Mouse (Mus musculus) effector memory CD4-positive, alpha-beta T cell, adult 7 months (primary cell): ENCODE data around the gene Ung. TPM values are rescaled to one million over a fixed set of nuclear protein-coding genes. Genes with fewer than 3 reads are reported as not detected.

Source experiments
- polyA plus RNA-seq: library from polyadenylated mRNA; unstranded; fragments of 100-300 nt; shearing (Covaris generic); gene quantifications from one replicate; pipeline ENCODE4 v1.2.1, GENCODE M21; 2017

Ung gene
- 3.3 TPM for polyA plus RNA-seq

DNA sequence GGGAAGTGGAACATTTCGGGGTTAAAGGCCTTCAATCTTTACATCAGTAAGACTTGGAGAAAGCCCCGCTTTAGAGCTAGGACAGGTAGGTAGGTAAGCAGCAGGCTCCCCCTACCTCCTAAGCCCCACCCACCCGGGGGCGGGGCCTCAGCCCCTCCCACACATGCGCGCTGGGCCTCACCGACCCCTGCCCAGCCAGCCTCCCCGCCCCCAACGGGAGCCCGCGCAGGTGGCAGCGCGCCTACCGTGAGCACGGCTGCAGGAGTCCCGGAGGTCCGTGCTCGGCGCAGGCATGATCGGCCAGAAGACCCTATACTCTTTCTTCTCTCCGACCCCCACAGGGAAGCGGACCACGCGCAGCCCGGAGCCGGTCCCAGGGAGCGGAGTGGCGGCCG, at the start of gene Ung:
Gene Ung (plus strand): TSS at position 176 of the 395 bp plus-strand sequence.

DNA sequence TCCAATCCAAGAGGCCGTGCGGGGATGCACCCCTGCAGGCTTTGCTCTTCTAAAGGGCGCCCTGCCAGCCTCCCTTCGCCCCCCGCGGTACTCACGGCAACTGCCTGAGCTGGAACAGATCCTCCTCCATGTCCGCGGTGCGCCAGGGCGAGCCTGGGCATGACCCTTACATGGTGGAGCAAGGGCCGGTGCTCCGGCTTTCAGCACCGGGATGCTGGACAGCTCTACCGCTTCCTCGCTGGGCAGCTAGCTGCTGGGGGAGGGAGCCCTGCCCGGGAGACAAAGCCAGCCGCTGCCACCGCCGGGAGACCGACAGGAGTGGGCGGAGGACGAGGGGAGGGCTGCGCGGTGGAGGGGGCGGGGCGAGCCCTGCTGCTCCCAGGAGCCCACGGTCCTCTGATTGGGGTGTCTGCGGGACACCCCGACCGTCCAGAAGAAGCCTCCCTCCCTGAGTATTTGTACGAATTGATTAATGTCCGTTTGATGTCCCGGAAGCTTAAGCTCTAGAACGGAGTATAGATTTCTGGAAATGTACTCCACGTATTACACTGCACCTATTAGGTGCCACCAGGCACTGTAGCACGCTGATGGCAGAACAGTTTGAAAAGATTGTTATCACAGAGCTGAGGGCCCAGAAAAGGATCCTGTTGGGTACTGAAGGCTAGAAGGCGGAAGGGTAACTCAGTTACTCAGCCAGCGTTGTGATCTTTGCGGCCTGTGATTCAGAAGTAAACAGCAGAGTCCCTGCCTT, 39.0 kb upstream of the Ung start, which contains the start of gene Svop:
Gene Svop (minus strand): TSS at position 514 of the 751 bp plus-strand sequence.

GRCm38 (mm10) chr5:114127374-114128349, 2.5 kb upstream of the Ung start, which contains the start of gene Alkbh2:
Gene Alkbh2, minus strand, starts transcription at chr5:114128218.

GRCm38 (mm10) chr5:114146028-114146888, 16.1 kb downstream of the Ung start, which contains the start of gene Acacb:
Gene Acacb, plus strand, starts transcription at chr5:114146535.

Other genes starting within 250 kb of the Ung start
- 90.7 TPM for gene Coro1c, start 221.6 kb upstream of the Ung start, polyA plus RNA-seq
- gene Ssh1, start 136.5 kb upstream of the Ung start, polyA plus RNA-seq: 31.2 TPM
- gene Dao, start 126.7 kb upstream of the Ung start, polyA plus RNA-seq: 1.1 TPM
- 4.7 TPM for gene Usp30, start 64.9 kb upstream of the Ung start, polyA plus RNA-seq
- gene Svop, start 38.8 kb upstream of the Ung start, polyA plus RNA-seq: 0.29 TPM
- gene Alkbh2, start 2.2 kb upstream of the Ung start, polyA plus RNA-seq: 9.4 TPM
- gene Acacb, start 16.1 kb downstream of the Ung start, polyA plus RNA-seq: 1.1 TPM
- gene Foxn4, start 143.4 kb downstream of the Ung start, polyA plus RNA-seq: not detected
- 1.4 TPM for gene Myo1h, start 158.8 kb downstream of the Ung start, polyA plus RNA-seq